Mouse (Mus musculus): Measurements from ENCODE around the gene Ehd4. TPM values are rescaled to one million over a fixed set of nuclear protein-coding genes. Genes with fewer than 3 reads are reported as not detected.

The Ehd4 gene
- polyA plus RNA-seq, 1 experiment from 2014 or later: 28.7 TPM

DNA sequence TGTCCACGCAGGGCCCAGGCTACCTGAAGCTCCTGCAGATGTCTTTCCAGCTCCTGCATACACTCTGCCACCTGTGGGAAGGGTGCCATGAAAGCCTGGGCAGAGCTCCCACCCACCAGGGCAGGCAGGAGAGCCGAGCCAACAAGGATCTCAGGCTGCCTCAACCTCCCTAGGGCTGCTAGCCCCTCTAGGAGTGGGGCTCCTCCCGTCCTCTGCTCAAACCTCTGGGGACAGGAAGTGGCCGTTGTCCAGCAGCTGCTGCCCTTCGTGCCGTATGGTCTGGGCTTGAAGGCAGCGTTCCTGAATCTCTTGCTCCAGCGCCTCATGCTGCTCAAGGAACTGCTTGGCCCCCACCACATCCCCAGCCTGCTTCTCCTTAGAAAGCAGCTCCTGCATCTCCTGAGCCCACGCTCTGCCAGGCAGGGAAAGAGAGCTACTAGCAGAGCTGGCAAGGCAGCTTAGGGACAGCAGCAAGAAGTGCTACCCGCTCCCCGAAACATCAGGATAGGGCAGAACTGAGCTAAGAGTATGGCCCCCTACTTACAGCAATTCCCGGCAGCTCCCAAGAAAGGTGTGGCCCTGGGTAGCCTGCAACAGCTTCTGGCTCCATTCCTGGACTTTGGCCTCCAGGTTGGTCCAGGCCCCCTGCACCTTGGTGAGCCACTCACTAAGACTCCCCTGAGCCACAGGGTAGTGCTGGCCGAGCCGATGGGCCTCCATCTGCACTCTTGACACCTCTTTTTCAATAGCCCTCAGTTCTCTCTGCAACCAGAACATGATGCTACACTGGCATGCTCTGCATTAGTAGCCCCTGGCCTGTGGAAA is 107.7 kb downstream of the Ehd4 start:
- no peak overlapping the region for H3K4me2 ChIP-seq
- 58% methylated on average over 14 of the region's 14 CpGs for WGBS (ENCODE audit: insufficient replicate concordance)
- peaks cover 14% of the 10 kb centered on the region; the same call in 1 of the 2 replicates for H3K27me3 ChIP-seq (replicated peaks)
- H3K9me3 ChIP-seq (replicated peaks): no peaks in the 10 kb centered on the region
- peaks cover 8% of the 10 kb centered on the region; the same call in 1 of the 2 replicates for H3K4me1 ChIP-seq
- H3K36me3 ChIP-seq: peaks cover 9% of the 10 kb centered on the region
- no peak overlapping the region for H3K4me3 ChIP-seq
- no peak for ATAC-seq
- H3K9ac ChIP-seq: no peak overlapping the region
- no peak overlapping the region for H3K27ac ChIP-seq

DNA sequence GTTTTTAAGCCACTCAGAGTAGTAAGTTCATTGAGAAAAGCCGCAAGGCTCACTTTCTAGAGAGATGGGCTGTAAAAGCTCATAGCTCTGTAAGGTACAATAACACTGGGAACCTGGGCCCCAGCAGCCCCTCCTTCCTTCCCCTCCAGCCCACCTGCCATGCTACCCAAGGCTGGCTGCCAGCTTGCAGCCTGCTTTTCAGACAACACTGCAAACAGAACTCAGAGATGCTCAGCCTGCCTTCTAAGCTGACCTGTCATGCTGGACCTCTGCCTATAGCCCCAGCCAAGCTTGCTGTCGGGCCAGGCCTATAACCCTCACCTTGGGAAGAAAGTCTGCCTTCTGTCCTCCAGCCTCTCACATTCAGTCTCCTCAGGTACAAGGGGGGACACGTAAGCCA is 109.7 kb downstream of the Ehd4 start:
- peaks cover 8% of the 10 kb centered on the region; the same call in 1 of the 2 replicates for H3K4me1 ChIP-seq
- no peak overlapping the region for H3K27ac ChIP-seq
- H3K27me3 ChIP-seq (replicated peaks): peaks cover 8% of the 10 kb centered on the region; the same call in 1 of the 2 replicates
- 80% methylated on average over 3 of the region's 3 CpGs for WGBS (ENCODE audit: insufficient replicate concordance)
- no peak overlapping the region for H3K4me3 ChIP-seq
- H3K9ac ChIP-seq: no peak overlapping the region
- no peak overlapping the region for H3K4me2 ChIP-seq
- no peaks in the 10 kb centered on the region for H3K9me3 ChIP-seq (replicated peaks)
- peaks cover 29% of the 10 kb centered on the region for H3K36me3 ChIP-seq
- no peak for ATAC-seq

DNA sequence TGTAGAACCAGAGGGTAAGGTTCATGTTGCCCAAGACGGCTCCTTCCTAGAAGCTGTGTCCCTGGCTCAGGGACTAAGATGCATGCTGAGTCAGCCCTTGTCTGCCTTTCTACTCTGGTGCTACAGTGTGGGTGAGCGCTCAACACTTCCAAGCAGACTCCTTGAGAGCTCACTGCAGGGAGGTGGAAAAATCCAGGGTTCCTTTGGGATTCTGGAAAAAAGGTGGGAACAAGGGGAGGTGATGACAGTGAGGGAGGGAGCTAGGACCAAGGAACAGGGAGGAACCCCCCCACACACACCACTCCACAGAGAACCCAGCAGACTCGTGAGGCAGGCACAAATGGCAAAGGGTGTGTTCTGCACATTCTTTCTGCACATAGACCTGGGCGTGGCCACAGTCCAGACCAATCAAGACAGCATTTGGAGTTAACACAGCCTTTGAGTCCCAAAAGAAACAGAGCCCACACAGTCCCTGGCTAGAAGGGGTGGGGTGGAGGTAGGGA is 110.3 kb downstream of the Ehd4 start:
- no peak overlapping the region for H3K27ac ChIP-seq
- no peak overlapping the region for H3K4me3 ChIP-seq
- H3K36me3 ChIP-seq: peaks cover 34% of the 10 kb centered on the region
- peaks cover 8% of the 10 kb centered on the region; the same call in 1 of the 2 replicates for H3K4me1 ChIP-seq
- H3K27me3 ChIP-seq (replicated peaks): peaks cover 8% of the 10 kb centered on the region; the same call in 1 of the 2 replicates
- no peak overlapping the region for H3K9ac ChIP-seq
- no peak overlapping the region for H3K4me2 ChIP-seq
- 40% methylated on average over 4 of the region's 4 CpGs for WGBS (ENCODE audit: insufficient replicate concordance)
- H3K9me3 ChIP-seq (replicated peaks): no peaks in the 10 kb centered on the region
- ATAC-seq: peak; percentile 38; the same call in 1 of the 2 replicates

DNA sequence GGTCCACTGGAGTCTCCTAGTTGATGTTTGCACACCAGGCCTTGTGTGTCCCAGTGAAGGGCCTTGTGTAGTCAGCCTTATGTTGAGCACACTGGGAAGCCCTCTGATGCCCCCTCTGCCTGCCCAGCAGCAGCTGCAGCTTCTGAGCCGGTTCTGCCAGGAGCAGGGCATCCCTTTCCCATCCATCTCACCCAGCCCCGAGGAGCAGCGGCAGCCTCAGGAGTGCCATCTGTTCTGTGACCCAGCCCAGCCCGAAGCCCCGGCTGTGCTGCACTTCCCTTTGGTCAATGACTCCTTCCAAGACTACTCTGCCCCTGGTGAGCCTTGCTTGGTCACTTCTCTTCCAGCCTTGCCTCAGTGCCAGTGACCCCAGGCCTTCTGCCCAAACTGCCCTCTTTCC is 113.4 kb downstream of the Ehd4 start:
- no peak overlapping the region for H3K4me2 ChIP-seq
- no peak for ATAC-seq
- no peak overlapping the region for H3K27ac ChIP-seq
- H3K36me3 ChIP-seq: peaks cover 56% of the 10 kb centered on the region
- H3K4me3 ChIP-seq: no peak overlapping the region
- 75% methylated on average over 5 of the region's 5 CpGs for WGBS (ENCODE audit: insufficient replicate concordance)
- H3K27me3 ChIP-seq (replicated peaks): peaks cover 3% of the 10 kb centered on the region; the same call in 1 of the 2 replicates
- no peaks in the 10 kb centered on the region for H3K9me3 ChIP-seq (replicated peaks)
- no peak overlapping the region for H3K9ac ChIP-seq
- peaks cover 8% of the 10 kb centered on the region; the same call in 1 of the 2 replicates for H3K4me1 ChIP-seq

Other genes with a start within 250 kb of the Ehd4 start
- gene Mapkbp1, start 181.9 kb downstream of the Ehd4 start, polyA plus RNA-seq (2016; fragmentation: Nextera tagmentation; extraction: Ambion mirVana): 0.63 and 0.96 TPM in 2 replicates
- 8.5 and 9.7 TPM in 2 replicates for gene Jmjd7, start 127.1 kb downstream of the Ehd4 start, polyA plus RNA-seq (2016; fragmentation: Nextera tagmentation; extraction: Ambion mirVana)
- gene Gm28042, start 127.1 kb downstream of the Ehd4 start, polyA plus RNA-seq (2016; fragmentation: Nextera tagmentation; extraction: Ambion mirVana): 0.86 and 2.0 TPM in 2 replicates
- gene Pla2g4b, start 121.2 kb downstream of the Ehd4 start, polyA plus RNA-seq (2016; fragmentation: Nextera tagmentation; extraction: Ambion mirVana): 0.56 and 0.73 TPM in 2 replicates
- gene Pla2g4e, start 90.7 kb upstream of the Ehd4 start, polyA plus RNA-seq (2016; fragmentation: Nextera tagmentation; extraction: Ambion mirVana): not detected in 2 replicates
- not detected in 2 replicates for gene Pla2g4d, start 134.6 kb upstream of the Ehd4 start, polyA plus RNA-seq (2016; fragmentation: Nextera tagmentation; extraction: Ambion mirVana)
- 0.05 TPM in 1 of 2 replicates, not detected in the other for gene Pla2g4f, start 159.6 kb upstream of the Ehd4 start, polyA plus RNA-seq (2016; fragmentation: Nextera tagmentation; extraction: Ambion mirVana)
- gene Vps39, start 198.5 kb upstream of the Ehd4 start, polyA plus RNA-seq (2016; fragmentation: Nextera tagmentation; extraction: Ambion mirVana): 11.5 and 12.2 TPM in 2 replicates
- 5.0 and 7.3 TPM in 2 replicates for gene Ganc, start 249.3 kb upstream of the Ehd4 start, polyA plus RNA-seq (2016; fragmentation: Nextera tagmentation; extraction: Ambion mirVana)
- 5.0 and 5.4 TPM in 2 replicates for gene Tmem87a, start 249.5 kb upstream of the Ehd4 start, polyA plus RNA-seq (2016; fragmentation: Nextera tagmentation; extraction: Ambion mirVana)

Measured in liver, embryonic 12.5 days (tissue).